Mouse (Mus musculus) liver, adult 2 months (tissue): ENCODE results near the gene Eea1.

ENCODE experiments used
- CTCF ChIP-seq: fragments of 200-500 bp; IDR thresholded peaks from 2 replicates; pipeline ENCODE4 v1.5.1; 2011; ENCODE audit warnings: low read depth, low read length, control low read depth
- POLR2A ChIP-seq: fragments of 200-500 bp; IDR thresholded peaks from 2 replicates; pipeline ENCODE4 v1.6.1; 2011; ENCODE audit warnings: low read length, control low read depth; ENCODE audit not compliant: insufficient read depth; ENCODE audit errors: extremely low read depth

- peak; percentile 86 for TF ChIP-seq POLR2A
- TF ChIP-seq CTCF: no peak
These were observed at the start of gene Eea1 for GRCm38 (mm10) chr10:95940046-95940900.
